Mouse (Mus musculus) MEL (cell line): ENCODE measurements around the gene Gm9. TPM values are rescaled to one million over a fixed set of nuclear protein-coding genes. Genes with fewer than 3 reads are reported as not detected.

Experiments
- DNase-seq: peaks from one replicate; pipeline ENCODE4 v3.0.0; 2011; ENCODE audit warnings: low read depth, low spot score
- H3K27ac ChIP-seq: 2 replicates; pipeline ENCODE4 v1.5.1; 2012; ENCODE audit warnings: low read depth, mild to moderate bottlenecking, control low read depth, low read length, moderate library complexity; ENCODE audit not compliant: control insufficient read depth
- H3K27me3 ChIP-seq, 2 experiments: fragments of 150-350 bp in 1 of 2; sonication (generic) in 1 of 2; 2 replicates each; pipeline ENCODE4 v1.6.1; 2012; ENCODE audit warnings: low read length in 2 of 2, mild to moderate bottlenecking in 2 of 2, improper control_type of control experiment in 1 of 2, moderate library complexity in 1 of 2; ENCODE audit not compliant: insufficient read depth in 2 of 2, control insufficient read depth in 1 of 2
- H3K36me3 ChIP-seq, 2 experiments: 2 replicates each; pipeline ENCODE4 v1.6.1; 2012 to 2014; ENCODE audit warnings: low read length in 2 of 2, improper control_type of control experiment in 1 of 2, inconsistent platforms in 1 of 2, mild to moderate bottlenecking in 1 of 2; ENCODE audit not compliant: insufficient read depth in 2 of 2, control insufficient read depth in 1 of 2
- H3K4me1 ChIP-seq, 2 experiments: fragments of 150-350 bp in 1 of 2; sonication (generic) in 1 of 2; 2 replicates each; pipeline ENCODE4 v1.6.1; 2012; ENCODE audit warnings: low read length in 2 of 2, improper control_type of control experiment in 1 of 2, mild to moderate bottlenecking in 1 of 2; ENCODE audit not compliant: insufficient read depth in 2 of 2, control insufficient read depth in 1 of 2
- H3K4me3 ChIP-seq, 2 experiments: fragments of 150-350 bp in 1 of 2; sonication (generic) in 1 of 2; 2 replicates each; pipeline ENCODE4 v1.5.1; 2012; ENCODE audit warnings: low read depth in 2 of 2, low read length in 2 of 2, mild to moderate bottlenecking in 2 of 2, moderate library complexity in 2 of 2, control low read depth in 1 of 2, improper control_type of control experiment in 1 of 2; ENCODE audit not compliant: control insufficient read depth in 1 of 2, insufficient read depth in 1 of 2
- H3K79me2 ChIP-seq: 2 replicates; pipeline ENCODE4 v1.6.1; 2012; ENCODE audit warnings: mild to moderate bottlenecking, low read length, moderate library complexity; ENCODE audit not compliant: control insufficient read depth, poor library complexity, insufficient read depth
- H3K9ac ChIP-seq: 2 replicates; pipeline ENCODE4 v1.6.1; 2012; ENCODE audit warnings: low read depth, mild to moderate bottlenecking, control low read depth, low read length, moderate library complexity; ENCODE audit not compliant: control insufficient read depth, poor library complexity, severe bottlenecking
- H3K9me3 ChIP-seq: fragments of 150-350 bp; sonication (generic); replicated peaks from 2 replicates; pipeline ENCODE4 v1.6.1; 2012; ENCODE audit warnings: mild to moderate bottlenecking, low read length, improper control_type of control experiment, moderate library complexity; ENCODE audit not compliant: insufficient read depth
- BHLHE40 ChIP-seq: IDR thresholded peaks from 2 replicates; pipeline ENCODE4 v1.6.1; 2012; ENCODE audit warnings: low read depth, mild to moderate bottlenecking, inconsistent platforms, low read length, improper control_type of control experiment, borderline replicate concordance
- CHD1 ChIP-seq: IDR thresholded peaks from 2 replicates; pipeline ENCODE4 v1.6.1; 2012; ENCODE audit warnings: low read depth, mild to moderate bottlenecking, inconsistent platforms, low read length, improper control_type of control experiment
- CTCF ChIP-seq, 3 experiments: IDR thresholded peaks in 2 of 3; conservative IDR thresholded peaks in 1 of 3; 2 replicates each; pipeline ENCODE4 v1.5.1; 2011 to 2012; ENCODE audit warnings: low read length in 3 of 3, low read depth in 2 of 3, mild to moderate bottlenecking in 2 of 3, improper control_type of control experiment in 1 of 3, inconsistent platforms in 1 of 3, mixed read lengths in 1 of 3, moderate library complexity in 1 of 3; ENCODE audit not compliant: control insufficient read depth in 1 of 3, insufficient read depth in 1 of 3, poor library complexity in 1 of 3, severe bottlenecking in 1 of 3
- ELF1 ChIP-seq: IDR thresholded peaks from 2 replicates; pipeline ENCODE4 v1.6.1; 2014; ENCODE audit warnings: low read depth, mild to moderate bottlenecking, inconsistent platforms, low read length, improper control_type of control experiment, moderate library complexity
- ETS1 ChIP-seq: IDR thresholded peaks from 2 replicates; pipeline ENCODE4 v1.6.1; 2012; ENCODE audit warnings: low read depth, mild to moderate bottlenecking, inconsistent platforms, low read length, improper control_type of control experiment, moderate library complexity
- GABPA ChIP-seq: IDR thresholded peaks from 2 replicates; pipeline ENCODE4 v1.6.1; 2012; ENCODE audit warnings: low read depth, mild to moderate bottlenecking, inconsistent platforms, low read length, improper control_type of control experiment, moderate library complexity
- HCFC1 ChIP-seq: IDR thresholded peaks from 2 replicates; pipeline ENCODE4 v1.6.1; 2012; ENCODE audit warnings: low read depth, mild to moderate bottlenecking, inconsistent platforms, low read length, improper control_type of control experiment, moderate library complexity
- JUND ChIP-seq: IDR thresholded peaks from 2 replicates; pipeline ENCODE4 v1.6.1; 2011; ENCODE audit warnings: low read depth, mild to moderate bottlenecking, improper control_type of control experiment, low read length
- MAX ChIP-seq: IDR thresholded peaks from 2 replicates; pipeline ENCODE4 v1.6.1; 2011; ENCODE audit warnings: low read length, improper control_type of control experiment
- MAZ ChIP-seq: IDR thresholded peaks from 2 replicates; pipeline ENCODE4 v1.6.1; 2012; ENCODE audit warnings: low read depth, mild to moderate bottlenecking, inconsistent platforms, low read length, improper control_type of control experiment
- MXI1 ChIP-seq: IDR thresholded peaks from 2 replicates; pipeline ENCODE4 v1.6.1; 2011; ENCODE audit warnings: mild to moderate bottlenecking, low read depth, low read length, improper control_type of control experiment
- MYB ChIP-seq: IDR thresholded peaks from 2 replicates; pipeline ENCODE4 v1.6.1; 2011; ENCODE audit warnings: mild to moderate bottlenecking, low read depth, low read length, improper control_type of control experiment
- MYC ChIP-seq: IDR thresholded peaks from 2 replicates; pipeline ENCODE4 v1.6.1; 2011; ENCODE audit warnings: low read depth, mild to moderate bottlenecking, low read length, improper control_type of control experiment, moderate library complexity
- NELFE ChIP-seq: IDR thresholded peaks from 2 replicates; pipeline ENCODE4 v1.6.1; 2011; ENCODE audit warnings: low read depth, low read length, improper control_type of control experiment
- POLR2A ChIP-seq, 2 experiments: IDR thresholded peaks; 2 replicates each; pipeline ENCODE4 v1.6.1; 2011 to 2012; ENCODE audit warnings: low read length in 2 of 2, mild to moderate bottlenecking in 2 of 2, control low read depth in 1 of 2, improper control_type of control experiment in 1 of 2, low read depth in 1 of 2, moderate library complexity in 1 of 2; ENCODE audit not compliant: control insufficient read depth in 1 of 2, insufficient read depth in 1 of 2, poor library complexity in 1 of 2
- POLR2AphosphoS5 ChIP-seq: IDR thresholded peaks from 2 replicates; pipeline ENCODE4 v1.6.1; 2012; ENCODE audit warnings: low read depth, borderline replicate concordance, mild to moderate bottlenecking, inconsistent platforms, low read length, moderate library complexity, mixed read lengths
- RAD21 ChIP-seq: IDR thresholded peaks from 2 replicates; pipeline ENCODE4 v1.6.1; 2011; ENCODE audit warnings: mild to moderate bottlenecking, low read depth, low read length, improper control_type of control experiment
- SIN3A ChIP-seq: IDR thresholded peaks from 2 replicates; pipeline ENCODE4 v1.6.1; 2012; ENCODE audit warnings: low read length, improper control_type of control experiment, inconsistent platforms
- SMC3 ChIP-seq: IDR thresholded peaks from 2 replicates; pipeline ENCODE4 v1.6.1; 2011; ENCODE audit warnings: low read depth, low read length, improper control_type of control experiment
- USF2 ChIP-seq, 2 experiments: IDR thresholded peaks; 2 replicates each; pipeline ENCODE4 v1.6.1; 2011 to 2012; ENCODE audit warnings: improper control_type of control experiment in 2 of 2, low read length in 2 of 2, borderline replicate concordance in 1 of 2, inconsistent platforms in 1 of 2, low read depth in 1 of 2, mild to moderate bottlenecking in 1 of 2; ENCODE audit not compliant: insufficient read depth in 1 of 2
- ZMIZ1 ChIP-seq: IDR thresholded peaks from 2 replicates; pipeline ENCODE4 v1.6.1; 2012; ENCODE audit warnings: low read depth, mild to moderate bottlenecking, inconsistent platforms, low read length, improper control_type of control experiment, moderate library complexity
- ZNF384 ChIP-seq: IDR thresholded peaks from 2 replicates; pipeline ENCODE4 v1.6.1; 2012; ENCODE audit warnings: low read depth, mild to moderate bottlenecking, inconsistent platforms, low read length, improper control_type of control experiment
- polyA plus RNA-seq, 2 experiments: library from polyadenylated mRNA; stranded (reverse) in 1 of 2; unstranded in 1 of 2; fragments of >175 nt in 1 of 2; fragments of >200 nt in 1 of 2; gene quantifications; 2 replicates each; pipeline versions ENCODE4 v1.2.1 to v1.2.4; 2012; ENCODE audit warnings: low replicate concordance in 2 of 2, low read depth in 1 of 2; ENCODE audit not compliant: insufficient read length in 2 of 2, insufficient read depth in 1 of 2, missing spikeins in 1 of 2
- total RNA-seq: library from RNA; depleted of rRNA; stranded (reverse); fragments of 300-350 nt; gene quantifications from 2 replicates; pipeline ENCODE4 v1.2.3, GENCODE M21; 2012

Gm9 gene
- total and polyA plus RNA-seq, 3 experiments: not detected

DNA sequence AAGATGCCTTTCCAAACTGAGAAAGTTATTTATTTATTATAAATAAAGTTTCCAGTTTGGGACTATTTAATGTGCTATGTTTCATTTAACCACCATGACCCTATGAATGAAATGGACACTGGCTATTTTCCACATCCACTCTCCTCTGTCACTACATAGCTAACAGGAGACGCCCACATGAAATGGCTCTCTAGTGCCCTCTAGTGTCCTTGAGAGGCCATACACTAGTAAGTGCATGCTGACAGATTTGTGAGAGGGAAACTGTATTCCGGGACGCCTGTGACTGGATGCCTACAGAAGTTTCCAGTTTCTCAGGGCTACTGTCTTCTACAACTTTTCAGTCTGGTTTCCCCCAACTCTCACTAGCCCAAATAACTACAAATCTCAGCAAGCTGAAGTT lies 43.8 kb downstream of the Gm9 start:
- peak; percentile 70 for DNase-seq
- TF ChIP-seq SMC3 (0 out of 2 replicates have a peak, but pooled peaks have one; percentile 25), CTCF (IDR thresholded peaks at IDR 0.05 in 2 of 3, conservative IDR thresholded peaks at IDR 0.05 in 1 of 3; ENCODE audit: control insufficient read depth in 1 of 3, insufficient read depth in 1 of 3, low read depth in 2 of 3, low read length in 3 of 3, poor library complexity in 1 of 3, severe bottlenecking in 1 of 3) (peak; percentile 45 to 74 (median 66)), MYC (0 out of 2 replicates have a peak, but pooled peaks have one; percentile 26), RAD21 (peak; percentile 43), USF2 (IDR thresholded peaks at IDR 0.05; ENCODE audit: borderline replicate concordance in 1 of 2, insufficient read depth in 1 of 2, low read depth in 1 of 2, low read length in 2 of 2) (no peak), NELFE (no peak)
- no peaks in the 10 kb centered on the region for H3K9me3 ChIP-seq

DNA sequence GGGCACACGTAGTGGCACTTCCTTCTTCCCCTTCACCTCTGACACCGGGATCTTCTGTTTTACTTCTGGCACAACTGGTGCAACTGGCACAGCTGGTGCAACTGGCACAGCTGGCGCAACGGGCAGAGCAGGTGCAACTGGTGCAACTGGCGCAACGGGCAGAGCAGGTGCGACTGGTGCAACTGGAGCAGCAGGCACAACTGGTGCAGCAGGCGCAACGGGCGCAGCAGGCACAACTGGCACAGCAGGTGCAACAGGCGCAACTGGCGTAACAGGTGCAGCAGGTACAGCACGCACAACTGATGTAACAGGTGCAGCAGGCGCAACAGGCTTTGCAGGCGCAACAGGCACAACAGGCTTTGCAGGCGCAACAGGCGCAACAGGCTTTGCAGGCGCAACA lies 47.7 kb downstream of the Gm9 start:
- H3K4me1 ChIP-seq: no peaks in the 10 kb centered on the region
- no peak overlapping the region for H3K4me3 ChIP-seq

More for the DNA sequence above, 43.8 kb downstream of the Gm9 start:
- no peaks in the 10 kb centered on the region for H3K36me3 ChIP-seq
- no peaks in the 10 kb centered on the region for H3K27me3 ChIP-seq
- H3K4me3 ChIP-seq: no peak overlapping the region
- H3K27ac ChIP-seq: no peak overlapping the region
- H3K9ac ChIP-seq: no peak overlapping the region
- H3K4me1 ChIP-seq: no peaks in the 10 kb centered on the region
- H3K79me2 ChIP-seq: no peaks in the 10 kb centered on the region

DNA sequence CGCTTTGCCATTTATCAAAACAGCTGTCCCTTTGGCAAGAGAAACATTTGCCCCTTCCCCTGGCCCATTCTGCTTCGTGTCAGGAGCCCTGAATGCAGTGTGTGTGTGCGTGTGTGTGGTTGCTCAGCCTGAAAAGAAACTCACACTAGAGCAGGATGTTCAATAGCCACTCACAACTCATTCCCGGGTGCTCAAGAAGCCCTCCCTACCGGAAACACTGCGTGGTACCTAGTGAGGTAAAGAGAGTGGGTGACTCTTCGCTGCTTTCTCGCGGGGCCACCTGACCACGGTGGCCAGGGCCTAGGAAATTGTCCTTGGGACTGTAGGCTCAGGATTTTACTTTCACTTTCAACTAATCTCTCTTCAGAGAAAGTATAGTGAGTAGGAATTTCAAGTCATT lies 49.7 kb downstream of the Gm9 start:
- H3K9ac ChIP-seq: no peak overlapping the region
- H3K27ac ChIP-seq: no peak overlapping the region
- no peaks in the 10 kb centered on the region for H3K4me1 ChIP-seq
- H3K36me3 ChIP-seq: no peaks in the 10 kb centered on the region
- DNase-seq: no peak
- H3K9me3 ChIP-seq: no peaks in the 10 kb centered on the region
- TF ChIP-seq SIN3A (no peak), MYB (no peak), NELFE (no peak)
- H3K79me2 ChIP-seq: no peaks in the 10 kb centered on the region
- no peaks in the 10 kb centered on the region for H3K27me3 ChIP-seq
- no peak overlapping the region for H3K4me3 ChIP-seq

More for the DNA sequence above, 47.7 kb downstream of the Gm9 start:
- Histone ChIP-seq H3K79me2 (no peaks in the 10 kb centered on the region), H3K36me3 (no peaks in the 10 kb centered on the region), H3K27me3 (no peaks in the 10 kb centered on the region), H3K9ac (no peak overlapping the region), H3K9me3 (no peaks in the 10 kb centered on the region), H3K27ac (no peak overlapping the region)
- no peak for TF ChIP-seq ELF1
- TF ChIP-seq SMC3: no peak
- TF ChIP-seq MAX: no peak
- no peak for TF ChIP-seq ZMIZ1
- TF ChIP-seq POLR2AphosphoS5: no peak
- no peak for TF ChIP-seq HCFC1
- TF ChIP-seq POLR2A (IDR thresholded peaks at IDR 0.05; ENCODE audit: control insufficient read depth in 1 of 2, insufficient read depth in 1 of 2, low read depth in 1 of 2, low read length in 2 of 2, poor library complexity in 1 of 2): no peak
- TF ChIP-seq JUND: no peak
- no peak for TF ChIP-seq ZNF384
- TF ChIP-seq ETS1: no peak
- TF ChIP-seq GABPA: no peak
- TF ChIP-seq CHD1: no peak
- no peak for TF ChIP-seq MAZ
- no peak for TF ChIP-seq MXI1
- TF ChIP-seq BHLHE40: no peak
- DNase-seq: no peak
